Mouse (Mus musculus): ENCODE results near the gene Fabp3. TPM values are rescaled to one million over a fixed set of nuclear protein-coding genes. Genes with fewer than 3 reads are reported as not detected.

Fabp3 gene
- polyA plus RNA-seq, 1 experiment from 2014 or later = 136 TPM

- no peak overlapping the region for H3K9ac ChIP-seq
- no peak overlapping the region for H3K27ac ChIP-seq (replicated peaks)
- no peak overlapping the region for H3K4me3 ChIP-seq
- peaks cover 74% of the 10 kb centered on the region for H3K36me3 ChIP-seq
- no peaks in the 10 kb centered on the region for H3K27me3 ChIP-seq
- no peaks in the 10 kb centered on the region for H3K9me3 ChIP-seq
- H3K4me1 ChIP-seq (replicated peaks) = no peaks in the 10 kb centered on the region
- ATAC-seq (ENCODE audit: low read depth) = no peak
- 70% methylated on average over 16 of the region's 16 CpGs for WGBS
- H3K4me2 ChIP-seq = no peak overlapping the region
Observed at GRCm38 (mm10) chr4:130350690-130351422, 42.5 kb downstream of the Fabp3 start.

GRCm38 (mm10) chr4:130352588-130352987 lies 44.2 kb downstream of the Fabp3 start:
- Histone ChIP-seq H3K4me2 (no peak overlapping the region), H3K9ac (no peak overlapping the region), H3K36me3 (peaks cover 73% of the 10 kb centered on the region), H3K4me1 (replicated peaks) (no peaks in the 10 kb centered on the region), H3K9me3 (no peaks in the 10 kb centered on the region), H3K27ac (replicated peaks) (no peak overlapping the region), H3K27me3 (no peaks in the 10 kb centered on the region), H3K4me3 (no peak overlapping the region)
- 86% methylated on average over 7 of the region's 7 CpGs for WGBS
- no peak for ATAC-seq (ENCODE audit: low read depth)

DNA sequence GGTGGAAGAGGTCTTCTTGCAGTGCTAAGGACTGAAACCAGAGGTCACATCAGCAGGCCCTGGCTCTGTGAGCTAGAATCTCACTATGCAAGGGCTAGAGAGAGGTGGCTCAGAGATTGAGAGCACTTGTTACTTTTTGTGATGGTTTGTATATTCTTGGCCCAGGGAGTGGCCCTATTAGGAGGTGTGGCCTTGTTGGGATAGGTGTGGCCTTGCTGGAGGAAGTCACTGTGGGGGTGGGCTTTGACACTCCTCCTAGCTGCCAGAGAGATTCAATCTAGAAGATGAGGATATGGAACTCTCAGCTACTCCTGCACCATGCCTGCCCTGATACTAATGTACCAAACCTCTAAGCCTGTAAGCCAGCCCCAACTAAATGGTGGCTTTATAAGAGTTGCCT lies 49.6 kb downstream of the Fabp3 start:
- Histone ChIP-seq H3K36me3 (peaks cover 26% of the 10 kb centered on the region), H3K27me3 (no peaks in the 10 kb centered on the region), H3K27ac (replicated peaks) (no peak overlapping the region), H3K9ac (no peak overlapping the region), H3K4me2 (no peak overlapping the region), H3K4me3 (no peak overlapping the region), H3K9me3 (no peaks in the 10 kb centered on the region), H3K4me1 (replicated peaks) (peaks cover 29% of the 10 kb centered on the region)
- no peak for ATAC-seq (ENCODE audit: low read depth)

- H3K4me1 ChIP-seq (replicated peaks) = peaks cover 29% of the 10 kb centered on the region
- H3K36me3 ChIP-seq = peaks cover 32% of the 10 kb centered on the region
- H3K9ac ChIP-seq = peak within 1 kb of the TSS; percentile 86
- peak within 1 kb of the TSS; percentile 74 for H3K4me3 ChIP-seq
- H3K27ac ChIP-seq (replicated peaks) = peak within 1 kb of the TSS; percentile 82
- under 1% methylated on average over 49 of the region's 49 CpGs for WGBS
- H3K4me2 ChIP-seq = peak within 1 kb of the TSS; percentile 77
- H3K27me3 ChIP-seq = no peaks in the 10 kb centered on the region
- no peaks in the 10 kb centered on the region for H3K9me3 ChIP-seq
- ATAC-seq (ENCODE audit: low read depth) = peak; percentile 99
Observed at GRCm38 (mm10) chr4:130359486-130360237, 51.3 kb downstream of the Fabp3 start, which contains the start of the genes Zcchc17 and Snrnp40. Gene Zcchc17, minus strand, starts transcription at chr4:130359943. Gene Snrnp40, plus strand, starts transcription at chr4:130360132.

DNA sequence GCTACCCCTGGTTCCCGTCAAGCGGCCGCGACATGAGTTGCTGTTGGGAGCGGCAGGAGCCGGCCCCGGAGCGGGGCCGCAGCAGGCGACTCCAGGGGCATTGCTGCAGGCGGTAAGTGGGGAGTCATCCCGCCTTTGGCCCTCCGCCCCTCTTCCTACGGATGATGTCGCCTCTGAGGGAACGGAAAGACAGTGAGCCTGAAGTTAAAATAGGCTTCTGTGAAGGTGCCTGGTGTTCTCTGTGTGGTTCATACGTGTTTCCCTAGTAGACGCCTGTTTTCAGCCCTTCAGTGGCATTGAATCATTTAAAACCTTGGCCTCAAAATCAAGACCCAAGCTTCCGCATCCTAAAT lies 51.8 kb downstream of the Fabp3 start:
- WGBS = under 1% methylated on average over 19 of the region's 19 CpGs
- Histone ChIP-seq H3K4me2 (peak overlapping the region; percentile 77), H3K9ac (peak overlapping the region; percentile 85), H3K4me1 (replicated peaks) (peaks cover 29% of the 10 kb centered on the region), H3K36me3 (peaks cover 38% of the 10 kb centered on the region), H3K4me3 (peak overlapping the region; percentile 74), H3K27ac (replicated peaks) (peak overlapping the region; percentile 82), H3K27me3 (no peaks in the 10 kb centered on the region), H3K9me3 (no peaks in the 10 kb centered on the region)
- peak; percentile 17; the same call in 1 of the 2 replicates for ATAC-seq (ENCODE audit: low read depth)

Other genes with a start within 250 kb of the Fabp3 start
- 61.8 and 62.9 TPM in 2 replicates for gene Pef1, start 206.0 kb upstream of the Fabp3 start, polyA plus RNA-seq (2015; fragmentation: Nextera tagmentation; extraction: Ambion mirVana)
- gene Hcrtr1, start 169.2 kb upstream of the Fabp3 start, polyA plus RNA-seq (2015; fragmentation: Nextera tagmentation; extraction: Ambion mirVana) = 0.39 and 0.71 TPM in 2 replicates
- gene Tinagl1, start 133.5 kb upstream of the Fabp3 start, polyA plus RNA-seq (2015; fragmentation: Nextera tagmentation; extraction: Ambion mirVana) = 4.2 and 6.7 TPM in 2 replicates
- gene Gm853, start 86.2 kb upstream of the Fabp3 start, polyA plus RNA-seq (2015; fragmentation: Nextera tagmentation; extraction: Ambion mirVana) = not detected in 2 replicates
- gene Serinc2, start 29.4 kb upstream of the Fabp3 start, polyA plus RNA-seq (2015; fragmentation: Nextera tagmentation; extraction: Ambion mirVana) = 53.5 and 60.1 TPM in 2 replicates
- 0.71 TPM in 1 of 2 replicates, not detected in the other for gene Gm10570, start 79 bp downstream of the Fabp3 start, polyA plus RNA-seq (2015; fragmentation: Nextera tagmentation; extraction: Ambion mirVana)
- 90.3 and 94.1 TPM in 2 replicates for gene Zcchc17, start 51.3 kb downstream of the Fabp3 start, polyA plus RNA-seq (2015; fragmentation: Nextera tagmentation; extraction: Ambion mirVana)
- gene Snrnp40, start 51.5 kb downstream of the Fabp3 start, polyA plus RNA-seq (2015; fragmentation: Nextera tagmentation; extraction: Ambion mirVana) = 107 and 112 TPM in 2 replicates